Mouse (Mus musculus) left cerebral cortex, postnatal 36 days (tissue): ENCODE data around the gene Scn3a. TPM values are rescaled to one million over a fixed set of nuclear protein-coding genes. Genes with fewer than 3 reads are reported as not detected.
"Not testable (repeated sequence)": the region's sequence is repeated elsewhere in the genome, so short reads cannot be mapped to it uniquely, and the experiment has no call there.

Experiments used
- DNase-seq, 2 experiments: peaks; one replicate each; pipeline ENCODE4 v3.0.0; 2021 to 2022; ENCODE audit warnings: low spot score in 2 of 2, mixed read lengths in 1 of 2
- intact Hi-C: fragments of 180-260 bp; cut with DNase I; formaldehyde crosslinking; loops from one replicate; pipeline ENCODE4 v1.15.1; 2025
- total RNA-seq, 2 experiments: library from RNA; stranded (reverse); gene quantifications; 2 replicates each; pipeline ENCODE4 v1.2.3; 2021

The Scn3a gene
- total RNA-seq, 2 experiments from 2014 or later: 28.4 to 41.2 TPM

DNA sequence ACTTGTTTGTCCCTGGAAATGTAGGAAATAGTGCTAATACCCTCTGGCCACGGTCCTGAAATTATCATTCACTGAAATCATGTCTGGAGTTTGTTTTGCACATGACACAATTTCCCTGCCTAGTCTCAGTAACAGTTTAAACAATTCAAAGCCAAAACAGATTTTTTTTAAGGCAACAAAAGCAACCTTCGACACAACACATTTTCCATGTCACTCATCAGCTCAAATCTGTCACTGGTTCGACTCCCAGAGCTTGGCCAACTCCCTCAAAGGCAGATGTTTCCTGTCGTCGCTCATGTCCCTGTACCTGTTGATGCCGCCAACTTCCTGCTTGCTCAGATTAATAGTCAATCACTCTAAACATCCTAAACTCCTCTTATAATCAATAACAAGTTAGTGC, 50.7 kb downstream of the Scn3a start:
- intact Hi-C loops: no loop called here
- DNase-seq: no peak

GRCm38 (mm10) chr2:65508217-65508616, 59.2 kb downstream of the Scn3a start:
- intact Hi-C loops: no loop called here
- no peak for DNase-seq

DNA sequence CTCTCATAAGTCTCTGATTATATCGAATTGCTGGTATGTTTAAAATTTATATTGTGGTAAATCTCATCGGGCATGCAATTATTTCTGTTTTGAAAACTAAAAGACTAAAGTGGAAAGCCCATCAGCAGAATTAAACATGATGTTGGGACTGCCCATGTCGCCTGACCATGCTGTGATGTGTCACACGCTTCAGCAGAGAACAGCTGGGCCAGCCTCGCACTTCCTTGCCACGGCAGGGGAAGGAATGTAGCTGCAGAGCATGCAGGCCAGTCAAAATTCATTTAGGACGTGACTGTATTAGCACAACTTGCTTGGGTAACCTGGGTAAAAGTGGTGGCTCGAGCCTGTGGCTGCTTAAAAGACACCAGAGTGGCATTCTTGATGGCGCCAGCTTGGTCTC, 77.0 kb downstream of the Scn3a start:
- DNase-seq: no peak
- intact Hi-C loops: no loop called here

DNA sequence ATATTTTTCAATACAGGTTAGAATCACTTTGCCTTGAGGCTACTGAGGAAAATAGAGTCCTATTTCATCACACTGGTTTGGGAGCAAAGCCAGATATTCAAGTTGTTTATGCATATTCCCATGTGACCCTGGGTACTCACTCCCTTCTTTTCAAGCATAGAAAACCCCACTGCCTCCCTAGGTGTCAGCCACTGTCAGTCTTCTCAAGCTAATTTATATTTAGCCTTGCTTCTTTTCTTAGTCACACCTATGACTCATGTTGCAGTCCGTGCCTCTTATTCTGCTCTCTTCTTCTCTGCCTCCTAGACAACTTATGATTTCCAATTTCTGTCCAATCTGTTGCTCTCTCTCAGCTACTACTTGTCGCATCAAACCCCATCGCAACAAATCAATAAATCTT, 84.0 kb downstream of the Scn3a start:
- peak in 1 of 2 experiments; percentile 10 for DNase-seq
- intact Hi-C loops: loop anchor here (10.0 kb wide), 1 partner anchor 69 kb away; no protein-coding TSS in a partner anchor

GRCm38 (mm10) chr2:65481007-65481672, 86.3 kb downstream of the Scn3a start:
- intact Hi-C loops: loop anchor here (10.0 kb wide), 1 partner anchor 66 kb away; no protein-coding TSS in a partner anchor
- DNase-seq: no peak

- intact Hi-C loops: no loop called here
These were observed 96.0 kb downstream of the Scn3a start for GRCm38 (mm10) chr2:65471311-65471882.

DNA sequence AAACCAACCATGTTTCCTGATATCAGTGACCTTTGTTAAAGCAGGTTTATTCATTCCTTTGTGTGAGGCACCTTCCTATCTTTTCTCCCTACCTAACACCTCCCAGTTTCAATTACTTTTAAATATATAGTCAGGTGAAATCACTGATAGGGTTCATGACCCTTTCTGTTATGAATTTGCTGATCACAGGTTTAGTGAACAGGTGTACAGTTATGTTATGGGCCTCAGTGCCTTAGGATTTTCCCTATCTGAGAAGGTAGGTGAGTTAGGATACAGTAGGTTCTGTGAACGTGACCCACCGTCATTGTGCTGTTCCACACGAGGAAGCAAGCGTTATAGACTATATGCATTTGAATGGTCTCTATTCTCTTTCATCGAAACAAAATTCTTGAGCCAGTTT, 101.7 kb downstream of the Scn3a start:
- no peak for DNase-seq
- intact Hi-C loops: no loop called here

More at GRCm38 (mm10) chr2:65471311-65471882, 96.0 kb downstream of the Scn3a start:
- peak; percentile 10 to 25 for DNase-seq

DNA sequence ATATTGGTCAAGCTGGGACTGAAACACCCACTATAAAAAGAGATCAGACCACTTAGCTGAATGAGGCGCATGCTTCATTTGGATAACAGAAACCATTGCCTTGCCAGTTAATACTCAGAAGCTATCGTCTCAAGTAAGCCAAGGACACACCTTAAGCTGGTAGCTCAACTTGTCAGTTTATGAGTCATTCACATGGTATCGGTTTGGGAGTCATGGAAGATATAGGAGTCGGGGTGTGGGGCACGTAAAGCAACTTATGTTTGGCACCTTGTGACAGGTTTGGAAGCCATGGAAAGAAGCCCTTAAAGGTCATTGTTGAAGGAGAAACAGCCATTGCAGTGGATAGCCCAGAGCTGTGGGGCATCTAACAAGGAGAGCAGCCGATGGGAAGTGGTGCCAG, 113.7 kb downstream of the Scn3a start:
- DNase-seq: no peak
- intact Hi-C loops: no loop called here

DNA sequence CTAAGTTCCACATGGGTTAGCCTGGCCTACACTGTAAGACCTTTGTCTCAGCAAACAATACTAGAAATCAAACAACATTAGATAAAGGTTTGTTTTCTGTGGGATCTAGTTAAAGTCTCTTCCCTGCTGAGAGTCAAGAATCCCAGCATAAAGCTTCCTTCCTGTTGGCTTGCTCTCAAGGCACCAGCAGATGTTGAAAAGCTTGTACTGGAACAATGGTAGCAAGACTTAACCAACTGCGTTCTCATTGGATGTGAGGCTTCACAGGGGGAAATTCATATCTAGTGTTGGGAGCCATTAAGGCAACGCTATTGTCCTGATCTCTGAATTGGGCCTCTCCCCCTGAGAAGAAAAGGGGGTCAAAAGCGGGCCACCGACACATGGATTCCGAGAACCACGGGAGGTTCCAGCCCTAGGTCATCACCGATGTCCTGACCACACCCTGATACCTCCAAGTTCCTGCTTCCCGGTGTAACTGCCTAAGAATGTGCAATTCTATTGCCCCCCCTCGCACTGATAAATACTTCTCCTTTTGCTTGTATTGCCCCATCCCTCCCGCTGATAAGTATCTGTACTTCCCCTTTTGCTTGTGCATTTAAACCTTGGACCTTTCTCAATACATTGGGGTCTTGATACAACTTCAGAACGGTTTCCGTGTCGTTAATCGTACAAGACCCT, 115.9 kb downstream of the Scn3a start:
- DNase-seq, intact Hi-C loops: not testable (repeated sequence)

DNA sequence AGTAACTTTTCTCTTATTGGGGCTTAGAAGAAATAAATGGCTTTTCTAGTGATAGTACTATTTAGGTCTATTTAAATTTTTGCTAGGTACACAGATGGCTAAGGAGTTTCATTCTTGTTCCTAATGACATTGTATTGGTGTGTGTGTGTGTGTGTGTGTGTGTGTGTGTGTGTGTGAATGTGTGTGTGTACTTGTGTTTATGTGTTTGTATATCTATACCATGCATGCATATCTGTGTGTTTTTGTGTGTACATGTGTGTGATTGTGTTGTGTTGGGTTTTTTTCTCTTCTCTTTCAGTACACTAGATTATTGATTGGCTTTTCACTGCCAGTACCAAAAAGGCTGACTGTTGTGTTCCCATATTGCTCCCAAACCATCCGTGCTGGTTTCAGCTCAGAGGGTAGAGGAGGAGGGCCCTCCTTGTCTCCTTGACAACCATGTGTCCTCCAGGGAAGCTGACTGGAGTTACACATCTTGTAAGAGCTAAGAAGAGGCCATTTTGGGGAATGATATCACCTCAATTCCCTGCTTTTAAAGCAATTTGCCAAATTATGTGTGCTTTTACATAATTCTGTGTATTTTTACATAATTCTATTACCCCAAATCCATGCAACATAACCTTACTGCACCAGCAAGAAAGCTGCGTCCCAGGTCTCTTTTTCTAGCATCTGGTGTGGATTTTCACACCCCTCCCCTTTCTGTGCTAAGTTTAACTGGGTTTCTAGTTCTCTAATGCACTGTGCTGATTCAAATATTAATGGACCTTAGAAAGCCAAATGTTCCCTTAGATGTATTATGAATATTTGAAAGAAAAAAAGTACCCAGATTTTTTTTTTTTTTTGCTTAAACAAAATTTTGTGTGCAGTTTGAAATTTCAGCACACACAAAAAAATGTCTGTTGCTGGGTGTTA, 116.7 kb downstream of the Scn3a start:
- intact Hi-C loops: no loop called here
- no peak for DNase-seq

DNA sequence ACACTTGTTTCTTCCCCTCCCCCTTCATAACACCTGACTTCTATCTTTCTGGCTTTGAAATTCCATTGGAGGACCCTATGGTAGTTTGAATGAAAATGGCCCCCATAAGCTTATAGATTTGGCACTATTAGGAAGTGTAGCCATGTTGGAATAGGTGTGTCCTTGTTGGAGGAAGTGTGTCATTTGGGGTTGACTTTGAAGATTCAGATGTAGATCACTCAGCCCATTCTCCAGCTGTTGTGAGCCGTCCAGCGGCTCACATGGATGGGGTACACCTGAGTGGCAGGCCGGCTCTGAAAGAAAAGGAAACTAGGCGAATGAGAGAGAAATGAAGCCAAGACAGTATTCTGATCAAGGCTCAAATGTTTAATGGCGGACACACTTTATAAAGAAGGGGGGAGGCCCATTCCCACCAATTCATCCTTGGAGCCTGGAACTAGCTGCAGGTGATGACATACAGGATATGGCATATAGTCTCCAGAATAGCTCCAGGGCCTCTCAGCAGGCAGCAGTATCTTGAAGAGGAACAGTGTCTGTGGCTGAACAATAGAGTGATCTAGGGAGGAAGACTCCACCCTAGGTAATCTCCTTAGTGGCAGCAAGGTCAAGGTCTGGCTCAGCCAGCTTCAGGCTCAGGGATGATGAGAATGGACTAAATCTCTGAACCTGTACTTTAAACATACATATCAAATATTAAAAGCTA, 118.2 kb downstream of the Scn3a start:
- intact Hi-C loops: no loop called here
- no peak for DNase-seq

DNA sequence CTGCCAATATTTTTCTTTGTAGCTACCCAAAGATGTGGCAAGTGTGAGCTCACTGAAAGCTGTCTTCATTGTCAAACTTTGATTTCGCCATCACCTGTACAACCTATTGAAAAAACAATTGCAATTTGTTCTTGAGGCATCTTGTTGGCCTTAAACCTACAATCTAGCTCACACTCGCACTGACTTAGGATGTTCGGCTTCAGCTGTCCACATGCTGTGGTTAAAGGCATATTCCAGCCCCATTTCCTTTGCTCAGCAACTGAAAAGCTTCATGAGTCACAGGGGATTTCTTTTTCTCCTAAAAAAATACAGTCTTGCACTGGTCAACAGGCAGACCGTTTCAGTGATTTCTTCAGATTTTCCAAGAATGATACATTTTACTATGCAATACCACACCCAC, 124.3 kb downstream of the Scn3a start:
- DNase-seq: no peak
- intact Hi-C loops: no loop called here

GRCm38 (mm10) chr2:65441566-65441965, 125.9 kb downstream of the Scn3a start:
- DNase-seq: no peak
- intact Hi-C loops: no loop called here

- DNase-seq: no peak
- intact Hi-C loops: no loop called here
These were observed 126.3 kb downstream of the Scn3a start for GRCm38 (mm10) chr2:65441110-65441509.

- no peak for DNase-seq
- intact Hi-C loops: no loop called here
These were observed 130.5 kb downstream of the Scn3a start for GRCm38 (mm10) chr2:65436917-65437316.

DNA sequence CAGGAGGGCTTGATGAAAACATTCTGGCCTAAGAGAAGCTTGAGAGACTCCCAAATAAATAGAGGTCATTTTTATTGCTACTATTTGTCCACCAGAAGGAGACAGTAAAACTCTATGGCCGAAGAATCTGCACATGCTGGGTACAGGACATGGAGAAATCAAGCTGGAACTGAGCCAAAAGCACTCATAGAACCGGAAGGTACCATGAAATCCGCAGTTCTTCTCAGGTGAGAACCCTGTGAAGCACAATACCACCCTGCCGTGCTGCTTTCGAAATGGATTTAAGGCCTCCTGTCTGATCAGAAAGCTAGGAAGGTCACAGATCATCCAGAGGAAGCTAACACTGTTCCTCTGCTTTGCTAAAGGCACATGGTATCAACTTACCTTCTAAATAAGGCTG, 143.9 kb downstream of the Scn3a start:
- intact Hi-C loops: no loop called here
- no peak for DNase-seq

DNA sequence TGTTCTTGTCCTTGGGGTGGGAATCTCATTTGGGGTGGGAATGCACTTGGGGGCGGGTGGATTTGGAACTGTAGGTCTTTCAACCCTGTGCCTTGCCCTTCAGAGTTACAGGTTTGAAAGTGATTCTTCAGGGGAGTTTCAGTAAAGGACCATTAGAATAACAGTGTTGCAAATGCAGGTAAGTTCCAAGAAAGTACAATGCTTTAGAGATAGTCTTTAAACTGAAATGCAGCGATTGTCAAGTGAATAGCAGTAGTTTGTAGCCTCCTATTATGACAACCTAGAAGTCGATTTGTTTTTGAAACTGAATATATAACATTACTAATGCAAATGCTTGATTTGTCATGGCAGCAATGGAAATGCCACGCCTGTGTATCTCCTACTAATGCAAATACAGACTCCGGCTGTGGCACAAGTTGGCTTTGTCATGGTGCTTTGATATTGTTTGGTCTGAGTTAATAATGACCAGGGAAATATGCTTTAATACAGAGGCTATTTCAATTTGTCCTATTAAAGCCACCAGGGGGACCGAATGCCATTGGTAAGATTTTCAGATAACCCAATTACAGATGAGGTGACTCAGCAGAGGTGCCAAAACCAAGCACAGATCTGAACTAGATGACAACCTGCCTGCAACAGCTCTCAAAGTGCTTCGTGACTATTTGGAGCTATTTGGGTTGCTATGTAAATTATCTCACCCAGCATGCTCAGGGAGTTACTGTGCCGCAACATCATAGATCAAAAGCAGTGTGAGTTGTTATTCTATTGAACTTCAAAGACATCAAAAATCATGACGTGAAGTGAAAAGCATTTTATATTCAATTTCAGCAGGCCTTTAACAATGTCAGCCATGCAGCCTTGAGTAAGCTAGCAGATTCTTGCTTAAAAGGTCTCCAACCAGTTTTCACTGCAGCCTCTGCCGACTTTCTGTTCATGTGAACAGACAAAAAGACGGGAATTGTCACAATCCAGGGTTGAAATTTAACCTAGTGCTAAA, 145.9 kb downstream of the Scn3a start:
- intact Hi-C loops: no loop called here
- no peak for DNase-seq

GRCm38 (mm10) chr2:65418608-65419007, 148.8 kb downstream of the Scn3a start:
- no peak for DNase-seq
- intact Hi-C loops: loop anchor here (10.0 kb wide), 1 partner anchor 66 kb away; no protein-coding TSS in a partner anchor
